Mouse (Mus musculus): ENCODE measurements around the gene Zer1. TPM values are rescaled to one million over a fixed set of nuclear protein-coding genes. Genes with fewer than 3 reads are reported as not detected.
A peak's percentile ranks its signal among the peaks of the same experiment; 100 is the strongest.
"Not testable (repeated sequence)": the region's sequence is repeated elsewhere in the genome, so short reads cannot be mapped to it uniquely, and the experiment has no call there.

Gene Zer1
- polyA plus RNA-seq, 1 experiment from 2014 or later = 8.6 TPM

DNA sequence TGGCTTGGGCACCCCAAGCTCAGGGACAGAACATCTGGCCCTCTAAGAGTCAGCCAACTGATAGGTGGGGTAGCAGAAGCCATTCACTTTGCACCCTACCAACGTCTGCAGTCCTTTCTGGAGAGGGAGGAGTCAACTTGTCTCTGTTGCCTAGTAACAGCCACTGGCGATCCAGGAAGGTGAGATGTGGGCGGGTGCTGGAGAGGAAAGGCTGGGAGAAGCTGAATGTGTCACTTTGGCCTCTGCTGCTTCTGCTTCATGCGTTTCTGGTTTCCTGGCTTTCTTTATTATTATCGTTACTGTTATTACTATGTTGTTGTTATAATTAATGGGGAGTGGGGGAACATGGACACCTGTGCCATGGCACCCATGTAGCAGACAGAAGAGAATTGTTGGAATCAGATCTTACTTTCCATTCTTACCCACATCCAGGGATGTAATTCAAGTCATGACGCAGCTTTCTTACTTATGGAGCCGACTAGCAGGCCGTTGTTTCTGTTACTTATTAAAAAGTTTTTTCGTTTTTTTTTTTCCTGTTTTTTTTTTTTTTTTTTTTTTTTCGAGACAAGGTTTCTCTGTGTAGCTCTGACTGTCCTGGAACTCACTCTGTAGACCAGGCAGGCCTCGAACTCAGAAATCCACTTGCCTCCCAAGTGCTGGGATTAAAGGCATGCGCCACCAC lies 67.0 kb downstream of the Zer1 start, which contains the start of gene Set:
TSS of gene Set (plus strand) at position 156 of the 682 bp plus-strand sequence.
- no peaks in the 10 kb centered on the region for H3K36me3 ChIP-seq
- 37% methylated on average over 12 of the region's 12 CpGs for WGBS
- no peaks in the 10 kb centered on the region for H3K27me3 ChIP-seq
- H3K4me1 ChIP-seq = peaks cover 14% of the 10 kb centered on the region
- no peak within 1 kb of the TSS for H3K4me2 ChIP-seq
- H3K9ac ChIP-seq = no peak within 1 kb of the TSS
- ATAC-seq (replicated peaks; ENCODE audit: low FRiP score) = no peak
- no peak within 1 kb of the TSS for H3K27ac ChIP-seq
- no peaks in the 10 kb centered on the region for H3K9me3 ChIP-seq (replicated peaks)
- no peak within 1 kb of the TSS for H3K4me3 ChIP-seq (replicated peaks)

DNA sequence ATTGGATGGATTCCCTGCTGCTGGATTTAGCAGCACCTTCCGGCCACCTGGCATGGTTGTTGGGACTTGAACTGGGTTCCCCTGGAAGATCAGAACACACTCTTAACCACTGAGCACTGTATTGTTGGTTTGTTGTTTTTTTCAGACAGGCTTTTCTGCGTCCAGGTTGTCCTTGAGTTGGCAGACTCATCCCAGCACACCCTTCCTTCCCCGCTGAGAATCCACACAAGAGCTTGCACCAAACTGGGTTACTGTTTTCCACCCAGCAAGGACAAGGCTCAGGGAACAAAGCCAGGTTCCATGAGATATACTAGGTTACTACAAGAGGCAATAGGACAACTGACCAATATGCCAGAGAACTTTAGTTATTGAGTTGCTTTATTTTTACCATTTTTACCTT lies 67.6 kb downstream of the Zer1 start:
- WGBS = 83% methylated on average over 3 of the region's 3 CpGs
- Histone ChIP-seq H3K27me3 (no peaks in the 10 kb centered on the region), H3K27ac (no peak overlapping the region), H3K4me2 (no peak overlapping the region), H3K9me3 (replicated peaks) (no peaks in the 10 kb centered on the region), H3K9ac (no peak overlapping the region), H3K36me3 (no peaks in the 10 kb centered on the region), H3K4me3 (replicated peaks) (no peak overlapping the region), H3K4me1 (peaks cover 14% of the 10 kb centered on the region)
- ATAC-seq (replicated peaks; ENCODE audit: low FRiP score) = no peak

DNA sequence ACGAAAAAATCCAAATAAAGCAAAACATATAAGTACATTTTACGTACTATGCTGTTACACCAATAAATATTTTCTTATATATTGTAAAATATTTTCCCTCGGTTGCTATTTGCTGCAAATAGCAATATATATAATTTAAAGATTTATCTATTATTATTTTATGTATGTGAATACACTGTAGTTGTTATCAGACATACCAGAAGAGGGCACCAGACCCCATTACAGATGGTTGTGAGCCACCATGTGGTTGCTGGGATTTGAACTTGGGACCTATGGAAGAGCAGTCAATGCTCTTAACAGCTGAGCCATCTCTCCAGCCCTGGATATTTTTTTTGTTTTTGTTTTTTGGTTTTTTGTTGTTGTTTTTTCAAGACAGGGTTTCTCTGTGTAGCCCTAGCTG lies 69.1 kb downstream of the Zer1 start:
- H3K36me3 ChIP-seq; H3K9me3 ChIP-seq (replicated peaks); H3K9ac ChIP-seq; H3K27me3 ChIP-seq; H3K27ac ChIP-seq; ATAC-seq (replicated peaks; ENCODE audit: low FRiP score); H3K4me3 ChIP-seq (replicated peaks); H3K4me1 ChIP-seq; H3K4me2 ChIP-seq: not testable (repeated sequence)
- WGBS = 93% methylated on average over 3 of the region's 3 CpGs

DNA sequence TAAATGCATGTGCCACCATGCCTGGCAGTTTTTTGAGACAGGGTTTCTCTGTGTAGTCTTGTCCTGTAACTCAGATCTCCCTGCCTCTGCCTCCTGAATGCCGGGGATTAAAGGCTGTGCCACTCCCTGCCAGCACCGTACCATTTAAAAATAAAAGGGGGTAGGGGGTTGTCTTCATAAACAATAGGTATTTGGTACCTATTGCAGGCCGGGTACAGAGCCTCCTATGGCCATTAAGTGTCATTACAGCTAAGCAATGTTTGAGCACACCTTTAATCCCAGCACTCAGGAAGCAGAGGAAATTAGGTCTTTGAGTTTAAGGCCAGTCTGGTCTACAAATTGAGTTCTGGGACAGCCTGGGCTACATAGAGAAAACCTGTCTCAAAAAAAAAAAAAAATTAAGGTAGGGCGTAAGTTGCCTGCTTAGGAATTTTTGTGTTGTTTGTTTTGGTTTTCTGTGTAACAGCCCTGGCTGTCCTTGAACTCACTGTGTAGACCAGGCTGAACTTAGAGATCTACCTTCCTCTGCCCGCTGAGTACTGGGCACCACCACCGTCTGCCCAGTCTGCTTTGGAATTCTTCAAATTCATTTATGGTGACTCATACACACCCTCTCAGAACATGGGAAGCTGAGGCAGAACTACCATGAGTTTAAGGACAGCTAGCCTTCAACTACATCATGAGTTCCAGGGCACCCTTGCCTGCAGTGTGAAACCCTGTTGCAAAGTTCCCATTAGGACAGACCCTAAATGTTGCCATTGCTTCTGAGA lies 72.2 kb downstream of the Zer1 start:
- ATAC-seq (replicated peaks; ENCODE audit: low FRiP score) = no peak
- Histone ChIP-seq H3K4me1 (peaks cover 16% of the 10 kb centered on the region), H3K9me3 (replicated peaks) (no peaks in the 10 kb centered on the region), H3K27me3 (no peaks in the 10 kb centered on the region), H3K27ac (no peak overlapping the region), H3K4me3 (replicated peaks) (no peak overlapping the region), H3K9ac (no peak overlapping the region), H3K4me2 (no peak overlapping the region), H3K36me3 (no peaks in the 10 kb centered on the region)
- WGBS = 50% methylated on average over 6 of the region's 6 CpGs

DNA sequence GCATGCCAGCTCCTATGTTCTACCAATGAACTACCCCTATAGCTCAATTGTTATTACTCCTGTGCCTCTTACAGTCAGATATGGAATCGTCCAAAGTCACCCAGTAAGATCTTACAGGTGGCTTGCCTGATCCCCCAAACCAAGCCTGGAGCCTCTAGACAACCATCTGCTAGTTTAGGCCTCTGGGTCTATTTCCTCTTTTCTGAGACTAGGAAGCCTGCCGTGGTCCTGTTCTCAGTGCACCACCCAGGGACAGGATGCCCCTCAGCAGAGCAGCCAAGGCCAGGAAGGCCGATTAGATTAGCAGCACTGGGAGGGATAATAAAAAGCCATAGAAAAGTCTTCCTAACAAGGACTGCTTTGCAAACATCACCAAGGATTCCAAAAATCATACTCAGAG lies 74.6 kb downstream of the Zer1 start:
- 81% methylated on average over 3 of the region's 3 CpGs for WGBS
- no peak for ATAC-seq (replicated peaks; ENCODE audit: low FRiP score)
- no peaks in the 10 kb centered on the region for H3K9me3 ChIP-seq (replicated peaks)
- no peaks in the 10 kb centered on the region for H3K27me3 ChIP-seq
- peaks cover 15% of the 10 kb centered on the region for H3K4me1 ChIP-seq
- no peak overlapping the region for H3K27ac ChIP-seq
- H3K9ac ChIP-seq = no peak overlapping the region
- peaks cover 18% of the 10 kb centered on the region; the same call in 1 of the 2 replicates for H3K36me3 ChIP-seq
- no peak overlapping the region for H3K4me3 ChIP-seq (replicated peaks)
- H3K4me2 ChIP-seq = no peak overlapping the region

DNA sequence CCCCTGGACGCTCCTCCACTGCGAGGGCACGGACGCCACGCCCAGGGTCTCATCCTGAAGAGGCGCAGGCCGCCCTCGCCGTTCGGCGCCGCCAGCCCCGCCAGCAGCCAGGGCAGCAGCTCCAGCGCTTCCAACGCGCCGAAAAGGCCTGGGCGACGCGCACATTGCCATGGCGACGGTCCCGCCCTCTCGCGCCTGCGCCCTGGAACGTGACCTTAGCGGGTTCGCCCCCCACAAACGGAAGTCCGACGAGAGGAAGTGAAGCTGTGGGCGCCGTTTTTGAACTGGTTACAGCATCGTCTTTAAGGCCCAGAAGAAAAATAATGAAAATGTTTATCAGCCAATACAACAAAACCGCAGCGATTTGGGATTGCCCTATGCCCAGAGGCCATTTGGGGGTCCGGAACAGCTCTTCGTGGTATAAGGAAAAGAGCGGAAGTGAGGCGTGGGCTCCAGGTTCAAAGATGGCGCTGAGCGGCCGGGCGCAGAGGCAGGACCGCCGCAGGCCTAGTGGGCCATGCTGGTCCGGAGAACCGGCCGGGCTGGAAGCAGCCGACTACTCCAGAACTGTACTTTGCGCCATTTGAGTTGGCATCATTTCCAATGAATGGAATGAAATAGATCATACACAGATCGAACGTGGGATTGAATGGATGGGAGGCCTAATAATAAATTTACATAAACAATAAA lies 75.5 kb downstream of the Zer1 start, which contains the start of gene Wdr34:
TSS of gene Wdr34 (minus strand) at position 183 of the 690 bp plus-strand sequence.
- H3K9me3 ChIP-seq (replicated peaks) = no peaks in the 10 kb centered on the region
- WGBS = 1% methylated on average over 54 of the region's 54 CpGs
- peak; percentile 95 for ATAC-seq (replicated peaks; ENCODE audit: low FRiP score)
- peak within 1 kb of the TSS; percentile 66 for H3K4me3 ChIP-seq (replicated peaks)
- H3K4me1 ChIP-seq = peaks cover 15% of the 10 kb centered on the region
- H3K36me3 ChIP-seq = peaks cover 20% of the 10 kb centered on the region; the same call in 1 of the 2 replicates
- no peaks in the 10 kb centered on the region for H3K27me3 ChIP-seq
- H3K4me2 ChIP-seq = peak within 1 kb of the TSS; percentile 67
- peak within 1 kb of the TSS; percentile 97 for H3K27ac ChIP-seq
- H3K9ac ChIP-seq = peak within 1 kb of the TSS; percentile 62

DNA sequence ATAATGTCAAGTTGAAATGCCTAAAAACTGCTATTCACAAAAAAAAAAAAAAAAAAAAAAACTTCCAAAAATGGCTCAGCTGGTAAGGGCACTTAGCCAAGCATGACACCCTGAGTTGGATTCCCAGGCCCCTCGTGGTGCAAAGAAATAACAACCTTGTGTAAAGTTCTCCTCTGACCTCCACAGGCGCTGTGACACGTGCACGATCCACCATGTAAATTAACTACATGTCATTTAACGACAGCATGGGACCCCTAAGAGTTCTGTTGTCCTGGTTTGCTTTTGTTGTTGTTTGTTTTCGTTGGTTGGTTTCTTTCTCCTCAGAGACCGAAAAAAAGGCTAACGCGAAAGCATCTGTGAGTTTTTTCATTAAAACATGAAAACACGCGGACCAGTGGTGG lies 76.3 kb downstream of the Zer1 start:
- Histone ChIP-seq H3K4me1 (peaks cover 15% of the 10 kb centered on the region), H3K27ac (peak overlapping the region; percentile 97), H3K4me3 (replicated peaks) (peak overlapping the region; percentile 66), H3K27me3 (no peaks in the 10 kb centered on the region), H3K4me2 (peak overlapping the region; percentile 67), H3K36me3 (peaks cover 20% of the 10 kb centered on the region; the same call in 1 of the 2 replicates), H3K9me3 (replicated peaks) (no peaks in the 10 kb centered on the region), H3K9ac (peak overlapping the region; percentile 62)
- 50% methylated on average over 11 of the region's 11 CpGs for WGBS
- ATAC-seq (replicated peaks; ENCODE audit: low FRiP score) = no peak

Other genes starting within 250 kb of the Zer1 start
- 72.9 and 81.5 TPM in 2 replicates for gene Odf2, start 235.4 kb downstream of the Zer1 start, polyA plus RNA-seq (2015; fragmentation: Nextera tagmentation; extraction: Ambion mirVana)
- 60.1 and 65.5 TPM in 2 replicates for gene Gle1, start 189.2 kb downstream of the Zer1 start, polyA plus RNA-seq (2015; fragmentation: Nextera tagmentation; extraction: Ambion mirVana)
- 82.0 and 103 TPM in 2 replicates for gene Sptan1, start 159.0 kb downstream of the Zer1 start, polyA plus RNA-seq (2015; fragmentation: Nextera tagmentation; extraction: Ambion mirVana)
- gene Wdr34, start 75.7 kb downstream of the Zer1 start, polyA plus RNA-seq (2015; fragmentation: Nextera tagmentation; extraction: Ambion mirVana) = 34.8 and 40.7 TPM in 2 replicates
- 486 and 529 TPM in 2 replicates for gene Set, start 67.2 kb downstream of the Zer1 start, polyA plus RNA-seq (2015; fragmentation: Nextera tagmentation; extraction: Ambion mirVana)
- 11.5 and 13.2 TPM in 2 replicates for gene Pkn3, start 46.9 kb downstream of the Zer1 start, polyA plus RNA-seq (2015; fragmentation: Nextera tagmentation; extraction: Ambion mirVana)
- 35.2 and 37.7 TPM in 2 replicates for gene Zdhhc12, start 30.9 kb downstream of the Zer1 start, polyA plus RNA-seq (2015; fragmentation: Nextera tagmentation; extraction: Ambion mirVana)
- gene Tbc1d13, start 9.2 kb upstream of the Zer1 start, polyA plus RNA-seq (2015; fragmentation: Nextera tagmentation; extraction: Ambion mirVana) = 8.2 and 8.9 TPM in 2 replicates
- gene Endog, start 46.9 kb upstream of the Zer1 start, polyA plus RNA-seq (2015; fragmentation: Nextera tagmentation; extraction: Ambion mirVana) = 19.8 and 20.8 TPM in 2 replicates
- 76.3 and 83.0 TPM in 2 replicates for gene Spout1, start 53.9 kb upstream of the Zer1 start, polyA plus RNA-seq (2015; fragmentation: Nextera tagmentation; extraction: Ambion mirVana)
- gene Kyat1, start 81.3 kb upstream of the Zer1 start, polyA plus RNA-seq (2015; fragmentation: Nextera tagmentation; extraction: Ambion mirVana) = 9.8 and 10.8 TPM in 2 replicates
- 40.1 and 41.7 TPM in 2 replicates for gene Lrrc8a, start 113.1 kb upstream of the Zer1 start, polyA plus RNA-seq (2015; fragmentation: Nextera tagmentation; extraction: Ambion mirVana)
- 0.26 and 0.33 TPM in 2 replicates for gene Gm28035, start 116.0 kb upstream of the Zer1 start, polyA plus RNA-seq (2015; fragmentation: Nextera tagmentation; extraction: Ambion mirVana)
- 11.5 and 13.3 TPM in 2 replicates for gene Phyhd1, start 141.6 kb upstream of the Zer1 start, polyA plus RNA-seq (2015; fragmentation: Nextera tagmentation; extraction: Ambion mirVana)
- not detected in 2 replicates for gene Gm28038, start 156.5 kb upstream of the Zer1 start, polyA plus RNA-seq (2015; fragmentation: Nextera tagmentation; extraction: Ambion mirVana)
- 32.9 and 34.0 TPM in 2 replicates for gene Dolk, start 161.7 kb upstream of the Zer1 start, polyA plus RNA-seq (2015; fragmentation: Nextera tagmentation; extraction: Ambion mirVana)
- gene Nup188, start 161.8 kb upstream of the Zer1 start, polyA plus RNA-seq (2015; fragmentation: Nextera tagmentation; extraction: Ambion mirVana) = 35.5 and 42.1 TPM in 2 replicates
- 74.2 and 87.7 TPM in 2 replicates for gene Sh3glb2, start 234.8 kb upstream of the Zer1 start, polyA plus RNA-seq (2015; fragmentation: Nextera tagmentation; extraction: Ambion mirVana)
- 26.4 and 28.8 TPM in 2 replicates for gene Miga2, start 239.6 kb upstream of the Zer1 start, polyA plus RNA-seq (2015; fragmentation: Nextera tagmentation; extraction: Ambion mirVana)